Mouse (Mus musculus) liver, postnatal 0 days (tissue): ENCODE measurements at regions not wholly inside any gene's neighbourhood (a gene's known extent, or its start where the extent isn't known, plus 50 kb on each side); places are given as distances from the start of the nearest gene placed in this dataset.

Source experiments
- CTCF ChIP-seq: sonication (generic); IDR thresholded peaks from 2 replicates; pipeline ENCODE4 v1.5.1; 2016; ENCODE audit warnings: antibody characterized with exemption, low read depth
- EP300 ChIP-seq: IDR thresholded peaks from 2 replicates; pipeline ENCODE4 v1.6.1; 2016; ENCODE audit warnings: antibody characterized with exemption, low read depth, mild to moderate bottlenecking

- TF ChIP-seq CTCF (no peak), EP300 (no peak)
These were observed 96.2 kb downstream of the Klhl6 start for GRCm38 (mm10) chr16:19886596-19886995.
